Mouse (Mus musculus): ENCODE data around the gene Pde4dip.

The Pde4dip gene

GRCm38 (mm10) chr3:97802297-97802696 is 86.2 kb downstream of the Pde4dip start:
- no peak for DNase-seq (ENCODE audit: low spot score in 2 of 2)

DNA sequence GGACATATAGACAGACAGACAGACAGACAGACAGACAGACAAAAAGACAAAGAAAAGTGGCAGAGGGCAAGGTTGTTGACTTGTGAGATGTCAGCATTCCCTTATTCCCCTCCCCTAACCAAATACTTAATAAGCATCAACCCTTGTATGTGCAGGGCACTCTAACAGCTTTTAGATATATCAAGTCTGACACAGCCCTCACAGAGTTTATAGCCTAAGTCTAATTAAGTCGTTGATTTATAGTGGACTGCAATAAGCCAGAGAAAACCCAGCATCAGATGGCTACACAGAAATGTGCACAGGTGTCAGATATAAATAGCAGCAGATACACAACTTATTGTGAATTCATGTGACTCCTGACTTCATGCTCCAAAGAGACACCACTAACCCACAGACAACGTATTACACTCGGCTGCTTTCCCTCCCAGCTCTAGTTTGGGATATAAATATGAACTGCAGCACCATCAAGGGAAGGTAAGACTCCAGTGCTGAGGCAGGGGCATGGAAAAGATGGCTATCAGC is 87.3 kb downstream of the Pde4dip start:
- DNase-seq (ENCODE audit: low spot score in 2 of 2) = no peak

DNA sequence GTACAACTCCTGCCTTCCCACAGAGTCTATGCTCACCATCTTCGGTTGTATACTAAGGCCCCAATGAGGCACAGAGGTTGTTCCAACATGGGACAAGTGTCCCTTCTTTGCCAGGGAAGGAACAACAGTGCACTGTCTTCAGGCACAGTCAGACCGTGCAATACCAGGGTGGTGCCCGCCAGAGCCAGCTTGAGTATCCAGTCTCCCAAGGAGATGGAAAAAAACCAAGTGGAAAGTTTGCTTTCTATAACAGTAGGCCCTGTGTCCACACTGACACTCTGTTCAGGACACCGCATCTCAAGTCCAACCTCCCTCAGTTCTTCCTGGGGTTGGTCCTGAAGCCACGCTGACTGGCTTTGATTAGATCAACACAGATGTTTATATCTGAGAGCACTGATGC is 87.8 kb downstream of the Pde4dip start:
- DNase-seq (ENCODE audit: low spot score in 2 of 2) = no peak

- peak; percentile 12 to 32 for DNase-seq (ENCODE audit: low spot score in 2 of 2)
These were observed 88.5 kb downstream of the Pde4dip start for GRCm38 (mm10) chr3:97800004-97800403.

GRCm38 (mm10) chr3:97799267-97799666 is 89.2 kb downstream of the Pde4dip start:
- no peak for DNase-seq (ENCODE audit: low spot score in 2 of 2)

GRCm38 (mm10) chr3:97797371-97797770 is 91.1 kb downstream of the Pde4dip start:
- DNase-seq (ENCODE audit: low spot score in 2 of 2) = no peak

- DNase-seq (ENCODE audit: low spot score in 2 of 2) = no peak
These were observed 94.5 kb downstream of the Pde4dip start for GRCm38 (mm10) chr3:97793995-97794394.

DNA sequence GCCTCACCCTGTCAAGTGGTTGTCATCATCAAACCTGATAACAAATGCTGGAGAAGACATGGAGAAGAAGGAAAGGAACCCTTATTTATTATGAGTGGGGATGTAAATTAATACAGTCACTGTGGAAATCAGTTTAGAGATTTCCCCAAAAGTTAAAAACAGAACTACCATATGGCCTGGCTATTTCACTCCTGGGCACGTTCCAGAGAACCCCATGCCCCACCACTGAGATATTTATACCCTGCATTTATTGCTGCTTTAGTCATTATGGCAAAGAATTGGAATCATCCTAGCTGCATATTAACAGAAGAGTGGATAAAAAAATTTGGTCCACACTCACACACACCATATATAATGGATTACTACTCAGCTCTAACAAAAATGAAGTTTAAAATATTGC is 98.4 kb downstream of the Pde4dip start:
- no peak for DNase-seq (ENCODE audit: low spot score in 2 of 2)

DNA sequence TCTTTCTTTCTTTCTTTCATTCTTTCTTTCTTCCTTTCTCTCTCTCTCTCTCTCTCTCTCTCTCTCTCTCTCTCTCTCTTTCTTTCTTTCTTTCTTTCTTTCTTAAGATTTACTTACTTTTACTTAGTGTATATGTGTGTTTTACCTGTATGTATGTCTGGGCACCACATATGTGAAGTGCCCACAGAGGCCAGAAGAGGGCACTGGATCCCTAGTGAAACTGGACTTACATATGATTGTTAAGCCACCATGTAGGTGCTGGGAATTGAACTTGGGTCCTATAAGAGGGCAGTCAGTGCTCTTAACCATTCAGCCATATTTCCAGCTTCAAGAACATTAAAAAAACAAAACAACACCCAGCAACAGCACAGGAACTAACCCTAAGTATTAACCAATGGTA is 99.2 kb downstream of the Pde4dip start:
- DNase-seq (ENCODE audit: low spot score in 2 of 2) = no peak

DNA sequence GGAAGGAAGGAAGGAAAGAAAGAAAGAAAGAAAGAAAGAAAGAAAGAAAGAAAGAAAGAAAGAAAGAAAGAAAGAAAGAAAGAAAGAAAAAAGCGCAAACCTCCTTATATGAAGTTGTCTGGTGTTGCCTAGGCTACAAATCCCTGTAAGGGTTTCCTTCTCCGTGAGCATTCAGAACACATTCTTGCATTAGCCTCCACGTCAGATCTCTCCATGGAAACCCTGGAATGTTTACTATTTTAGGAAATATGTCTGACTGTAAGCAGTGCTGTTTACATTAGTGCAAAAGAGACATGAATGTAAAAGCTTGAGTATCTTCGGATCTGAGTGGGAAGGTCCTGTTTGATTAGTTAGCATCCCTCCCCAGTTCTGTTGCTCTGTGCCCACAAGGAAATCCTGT is 112.3 kb downstream of the Pde4dip start:
- no peak for DNase-seq (ENCODE audit: low spot score in 2 of 2)

DNA sequence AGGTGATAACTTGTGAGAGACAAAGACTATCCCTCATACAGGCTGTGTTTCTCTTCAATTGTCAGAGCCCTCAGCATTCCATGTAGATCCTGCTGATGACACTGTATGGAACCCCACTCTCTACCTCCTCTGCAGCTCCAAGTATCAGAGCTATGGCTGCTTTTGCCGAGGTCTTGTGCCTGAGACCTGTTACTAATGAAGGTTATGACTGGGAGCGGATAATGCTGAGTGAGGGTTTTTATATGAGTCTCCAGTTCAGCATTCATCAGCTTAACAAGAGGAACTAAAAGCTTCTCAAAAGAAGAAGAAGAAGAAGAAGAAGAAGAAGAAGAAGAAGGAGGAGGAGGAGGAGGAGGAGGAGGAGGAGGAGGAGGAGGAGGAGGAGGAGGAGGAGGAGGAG is 112.8 kb downstream of the Pde4dip start:
- DNase-seq (ENCODE audit: low spot score in 2 of 2) = no peak

DNA sequence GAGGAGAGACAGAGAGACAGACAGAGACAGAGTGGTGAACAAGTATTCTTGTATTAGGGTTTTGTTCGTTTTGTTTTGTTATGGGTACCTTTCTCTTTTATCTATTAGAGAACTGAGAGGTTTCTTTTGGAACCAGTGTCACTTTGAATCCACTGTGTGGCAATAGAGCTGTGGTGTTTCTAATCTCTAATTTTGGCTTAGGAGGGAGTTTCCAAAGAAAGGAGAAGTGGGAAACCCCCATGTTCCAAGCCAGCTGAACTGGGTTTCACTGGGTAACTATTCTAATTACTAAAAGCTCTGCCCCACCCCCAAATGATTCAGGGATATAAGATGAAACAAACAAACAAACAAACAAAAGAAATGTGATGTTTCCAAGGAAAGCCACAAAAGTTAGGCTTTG is 113.6 kb downstream of the Pde4dip start:
- DNase-seq (ENCODE audit: low spot score in 2 of 2) = peak in 1 of 2 experiments; percentile 36

- peak; percentile 91 to 92 for DNase-seq (ENCODE audit: low spot score in 2 of 2)
These were observed 120.4 kb downstream of the Pde4dip start for GRCm38 (mm10) chr3:97767771-97768762.

DNA sequence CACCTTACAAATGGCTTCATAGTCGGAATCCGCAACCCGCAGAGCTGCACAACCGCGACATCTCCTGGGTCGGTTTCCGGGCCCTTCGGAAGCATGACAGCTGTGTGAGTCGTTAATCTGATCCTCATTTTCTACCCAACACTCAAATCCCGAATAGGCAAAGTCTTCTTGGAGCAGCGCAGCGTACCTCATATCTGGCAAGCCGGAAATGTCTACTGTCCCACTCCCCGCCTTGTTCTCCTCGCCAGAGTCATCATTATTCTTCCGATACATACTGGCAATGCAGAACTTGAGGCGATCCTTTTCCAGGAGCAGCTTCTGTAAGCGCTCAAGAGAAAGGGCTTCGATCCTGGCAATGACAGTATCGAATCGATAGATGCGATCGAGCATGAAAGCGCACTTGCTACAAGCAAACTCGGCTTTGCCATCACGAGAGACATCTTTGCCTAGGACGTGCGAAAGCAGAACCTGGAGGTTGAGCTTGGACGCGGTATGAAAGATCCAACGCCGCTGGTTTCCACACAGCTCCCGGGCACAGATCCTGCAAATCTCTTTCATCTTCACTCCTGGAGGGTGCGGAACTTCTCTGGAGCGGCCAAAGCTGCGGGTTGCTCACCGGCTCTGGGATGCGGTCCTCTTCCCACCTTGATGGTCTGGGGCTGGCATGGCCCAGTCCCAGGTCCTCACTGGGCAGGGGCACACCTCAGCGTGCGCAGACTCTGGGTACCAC is 121.3 kb downstream of the Pde4dip start:
- DNase-seq (ENCODE audit: low spot score in 2 of 2) = no peak

DNA sequence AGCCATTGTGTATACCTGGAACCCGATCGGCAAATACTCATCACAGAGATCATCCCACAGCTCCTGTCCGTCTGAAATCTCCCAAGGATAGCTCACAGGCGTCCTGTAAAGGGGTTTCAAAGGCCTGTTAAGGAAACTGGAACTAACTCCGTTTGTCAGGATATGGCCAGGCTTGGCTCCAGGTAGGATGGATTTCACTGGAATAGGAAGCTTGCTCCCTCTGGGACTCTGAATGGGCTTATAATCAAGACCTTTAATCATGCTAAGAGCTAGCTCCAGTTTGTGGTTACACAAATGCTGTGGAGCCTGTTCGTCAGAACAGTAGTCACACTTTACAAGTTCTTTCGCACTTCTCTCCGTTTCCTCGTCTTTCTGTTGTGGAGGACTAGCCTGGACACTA is 122.0 kb downstream of the Pde4dip start:
- no peak for DNase-seq (ENCODE audit: low spot score in 2 of 2)

- DNase-seq (ENCODE audit: low spot score in 2 of 2) = no peak
These were observed 124.4 kb downstream of the Pde4dip start for GRCm38 (mm10) chr3:97764152-97764551.

- no peak for DNase-seq (ENCODE audit: low spot score in 2 of 2)
These were observed 126.6 kb downstream of the Pde4dip start for GRCm38 (mm10) chr3:97761951-97762350.

- DNase-seq (ENCODE audit: low spot score in 2 of 2) = no peak
These were observed 127.3 kb downstream of the Pde4dip start for GRCm38 (mm10) chr3:97761168-97761567.

DNA sequence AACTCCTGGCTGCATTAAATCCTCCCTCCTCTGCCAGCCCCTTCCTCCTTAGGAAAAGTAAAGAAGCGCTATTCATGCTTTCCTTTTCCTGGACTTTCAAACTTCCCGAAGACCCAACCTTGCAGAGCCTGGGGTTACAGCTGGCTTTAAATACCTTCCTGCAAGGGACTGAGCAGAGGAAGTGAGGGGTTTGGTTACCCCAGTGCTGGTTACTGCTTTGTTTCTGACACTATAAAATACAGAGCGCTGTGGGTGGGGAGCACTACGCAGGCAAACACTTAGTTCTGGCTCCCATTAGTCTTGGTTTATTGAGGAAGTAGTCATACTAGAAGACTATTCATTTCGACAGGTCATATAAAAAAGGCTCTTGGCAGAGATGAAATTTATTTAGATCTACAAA is 128.7 kb downstream of the Pde4dip start:
- DNase-seq (ENCODE audit: low spot score in 2 of 2) = no peak

GRCm38 (mm10) chr3:97757501-97757900 is 131.0 kb downstream of the Pde4dip start:
- no peak for DNase-seq (ENCODE audit: low spot score in 2 of 2)

DNA sequence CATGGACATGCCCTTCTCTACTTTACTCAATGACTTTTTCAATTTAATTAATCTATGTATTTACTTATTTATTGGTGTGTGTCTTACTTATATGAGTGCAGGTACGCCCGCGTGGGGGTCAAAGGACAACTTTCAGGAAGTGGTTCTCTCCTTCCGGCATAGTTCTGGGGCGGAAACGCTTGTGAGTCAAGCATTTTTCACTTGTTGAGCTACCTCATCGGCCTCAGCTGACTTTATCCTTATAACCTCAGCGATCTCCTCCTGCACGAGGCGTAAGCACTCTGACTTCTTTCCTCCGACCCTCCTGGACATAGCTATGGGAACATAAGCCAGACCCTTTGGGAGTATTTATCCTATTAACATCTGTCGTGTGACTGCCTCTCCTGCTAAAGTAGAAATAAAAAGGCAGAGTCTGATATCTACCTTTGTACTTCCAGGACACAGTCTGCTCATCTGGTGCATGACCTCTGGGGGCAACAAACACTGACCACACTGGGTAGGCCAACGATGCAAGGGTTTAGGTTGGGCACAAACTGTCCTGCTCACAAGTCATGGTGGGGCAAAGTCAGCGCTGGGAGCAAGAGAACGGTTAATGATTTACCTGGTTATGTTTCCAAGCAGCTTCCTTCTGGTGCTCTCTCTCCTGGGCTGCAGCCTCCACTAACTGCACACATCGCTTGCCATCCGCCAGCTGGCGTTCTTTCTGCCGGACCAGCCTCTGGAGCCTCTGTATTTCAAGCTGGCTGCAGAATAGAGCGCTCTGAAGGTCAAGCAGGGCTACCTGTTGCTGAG is 132.0 kb downstream of the Pde4dip start:
- DNase-seq (ENCODE audit: low spot score in 2 of 2) = no peak

DNA sequence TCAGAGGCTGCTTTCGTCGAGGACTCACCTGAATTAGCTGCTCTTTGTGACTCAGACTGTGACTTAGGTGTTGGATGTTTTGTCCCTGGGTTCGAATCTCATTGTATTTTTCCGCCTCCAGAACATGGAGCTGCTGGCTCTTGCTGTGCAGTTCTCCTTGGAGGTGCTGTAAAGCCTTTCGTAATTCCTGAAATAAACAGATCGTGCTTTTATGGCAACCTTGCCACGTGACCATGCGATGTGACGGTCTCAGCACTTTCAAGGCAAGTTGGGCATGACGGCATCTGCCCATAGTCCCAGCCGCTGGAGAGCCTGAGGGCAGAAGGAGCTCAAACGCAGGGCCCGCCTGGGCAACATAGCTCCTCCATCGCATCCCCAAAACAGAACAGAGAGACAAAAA is 133.1 kb downstream of the Pde4dip start:
- no peak for DNase-seq (ENCODE audit: low spot score in 2 of 2)

Data from spleen, postnatal 36 days (tissue).